Mouse (Mus musculus): ENCODE data around the gene Cd247.

Cd247 gene

GRCm38 (mm10) chr1:165819147-165819546, 30.7 kb downstream of the Cd247 start:
- DNase-seq (ENCODE audit: low spot score), result no peak

DNA sequence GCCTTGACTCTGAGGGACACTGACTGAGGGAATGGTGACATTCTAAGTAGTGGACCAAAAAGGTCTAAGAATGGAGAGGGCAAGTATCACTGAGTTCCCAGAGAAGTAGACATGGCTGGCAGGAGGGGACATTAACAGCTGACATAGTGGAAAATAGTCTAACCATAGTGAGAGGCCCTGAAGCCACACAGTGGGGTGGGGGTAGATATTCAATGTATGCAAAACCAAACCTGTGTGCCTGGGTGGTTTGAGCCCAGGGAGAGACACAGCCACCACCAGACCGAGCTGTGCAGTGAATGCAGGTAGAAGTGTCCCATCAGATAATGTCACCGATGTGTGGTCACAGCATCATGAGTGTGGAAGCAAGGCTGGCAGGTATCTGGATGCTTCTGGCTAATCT, 33.5 kb downstream of the Cd247 start:
- DNase-seq (ENCODE audit: low spot score), result no peak

DNA sequence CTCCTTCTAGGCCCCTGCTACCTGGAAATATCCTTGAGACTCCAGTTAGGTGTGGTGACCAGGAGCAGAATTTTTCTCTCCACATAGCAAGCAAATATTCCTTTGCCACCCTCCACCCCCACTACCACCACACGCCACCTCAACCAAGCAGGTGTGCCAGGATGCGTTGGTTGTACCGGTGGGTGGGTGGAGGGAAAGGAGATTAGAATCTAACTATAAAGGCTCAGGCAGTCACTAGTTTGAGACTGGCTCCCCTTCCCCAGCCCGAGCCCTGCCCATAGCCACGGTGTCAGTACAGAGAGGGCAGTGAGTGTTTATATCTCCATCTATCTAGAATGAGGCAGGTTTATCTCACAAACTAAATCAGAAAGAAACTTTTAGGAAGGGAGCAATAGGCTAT, 39.7 kb downstream of the Cd247 start:
- DNase-seq (ENCODE audit: low spot score), result no peak

DNA sequence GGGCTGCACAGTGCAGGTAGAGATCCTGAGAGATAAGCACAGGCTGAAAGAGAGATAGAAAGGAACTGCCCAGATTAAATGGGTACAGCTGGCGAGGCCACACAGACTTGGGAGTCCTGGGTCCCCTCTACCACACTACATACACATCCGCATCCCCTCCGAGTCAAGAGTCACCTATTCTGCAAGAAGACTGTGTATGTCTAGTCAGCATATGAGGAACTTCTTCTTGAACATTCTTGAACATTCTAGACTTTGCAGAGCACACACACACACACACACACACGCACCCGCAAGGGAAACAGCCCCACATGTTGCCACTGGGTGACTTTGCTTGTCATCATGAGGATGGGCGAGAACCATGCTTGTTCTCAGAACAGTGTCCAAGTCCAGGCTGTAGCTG, 40.1 kb downstream of the Cd247 start:
- DNase-seq (ENCODE audit: low spot score), result no peak

DNA sequence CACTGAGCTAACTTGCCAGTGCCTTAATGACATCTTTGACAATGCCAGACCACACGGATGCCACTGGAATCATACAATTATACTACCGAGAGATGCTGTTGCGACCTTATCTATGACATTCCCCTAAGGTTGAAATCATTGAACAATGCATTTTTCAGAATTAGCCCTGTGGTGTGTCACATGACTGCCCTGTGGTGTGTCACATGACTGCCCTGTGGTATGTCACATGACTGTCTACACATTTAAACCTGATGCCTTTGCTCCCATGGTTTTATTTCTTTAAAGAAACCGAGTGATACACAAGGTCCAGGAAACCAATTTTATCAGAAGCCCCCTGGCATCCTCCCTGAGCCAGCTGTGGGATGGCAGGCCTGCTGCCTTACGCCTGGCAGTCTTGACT, 41.4 kb downstream of the Cd247 start:
- no peak for DNase-seq (ENCODE audit: low spot score)

DNA sequence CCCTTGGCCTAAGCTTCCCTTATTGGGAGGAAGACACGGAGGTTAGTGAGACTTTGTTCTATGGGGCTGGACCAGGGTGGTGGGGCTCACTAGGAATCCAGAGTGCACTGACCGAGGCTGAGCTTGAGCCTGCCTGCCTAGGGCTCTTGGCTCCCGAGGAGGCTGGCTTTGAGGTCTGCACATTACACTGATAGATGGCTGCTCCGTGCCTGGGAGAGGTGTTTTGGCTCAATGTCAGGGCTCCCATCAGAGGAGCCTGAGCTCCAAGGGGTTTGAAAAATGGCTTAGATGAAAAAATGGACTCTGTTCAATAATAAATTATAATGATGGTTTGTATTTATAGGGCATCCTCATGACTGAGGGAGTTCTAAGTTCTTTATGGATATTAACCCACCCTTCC, 44.8 kb downstream of the Cd247 start:
- DNase-seq (ENCODE audit: low spot score), result no peak

DNA sequence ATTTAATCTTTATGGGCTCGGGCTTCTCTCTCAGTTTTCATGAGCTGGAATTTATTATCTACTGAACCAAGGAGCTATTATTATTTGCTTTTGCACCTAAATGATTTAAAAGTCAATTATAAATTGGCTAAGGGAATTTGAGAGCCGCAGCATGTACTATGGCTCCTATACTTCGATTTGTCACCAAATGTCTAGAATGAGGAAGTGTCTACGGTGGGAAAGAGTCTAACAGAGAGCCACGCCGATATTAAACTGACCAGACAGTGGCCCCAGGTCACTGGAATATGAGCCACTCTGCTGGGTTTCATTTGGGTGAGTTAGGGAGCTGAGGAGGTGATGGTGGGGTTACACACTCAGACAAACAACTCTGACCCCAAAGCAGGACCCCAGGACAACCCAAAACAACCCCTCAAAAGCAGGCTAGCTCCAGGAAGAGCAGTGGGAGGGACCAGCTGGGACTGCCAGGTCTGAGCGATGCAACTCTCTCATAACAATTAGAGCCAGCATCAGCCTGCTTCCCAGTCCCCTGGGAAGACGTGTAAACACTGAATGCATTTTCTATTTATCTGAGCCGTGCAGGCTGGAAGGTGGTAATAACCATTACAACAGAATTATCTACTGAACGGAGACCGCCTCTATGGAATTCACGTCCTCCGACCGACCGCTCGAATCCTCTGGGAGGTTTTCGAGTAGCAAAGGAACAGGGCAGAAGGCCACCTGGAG, 45.6 kb downstream of the Cd247 start:
- no peak for DNase-seq (ENCODE audit: low spot score)

GRCm38 (mm10) chr1:165834633-165834975, 46.1 kb downstream of the Cd247 start:
- DNase-seq (ENCODE audit: low spot score), result no peak

DNA sequence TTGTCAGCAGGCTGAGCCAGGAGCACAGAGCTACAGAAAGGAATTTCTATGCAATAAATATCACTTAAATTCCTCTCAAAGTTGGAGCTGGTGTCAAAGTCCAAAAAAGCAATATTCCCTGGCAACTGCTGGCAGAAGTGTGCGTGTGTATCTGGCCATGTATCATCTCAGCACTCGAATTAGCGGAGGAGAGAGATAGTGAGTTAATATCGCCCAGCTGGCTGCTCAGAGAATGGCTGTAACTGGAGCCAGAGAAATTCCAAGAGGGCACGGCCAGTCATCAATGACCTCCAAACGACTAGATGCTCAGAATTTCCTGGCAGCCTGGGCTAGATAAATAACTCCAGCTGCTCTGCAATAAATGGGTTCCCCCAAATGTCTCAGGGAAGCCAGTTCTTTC, 48.0 kb downstream of the Cd247 start:
- DNase-seq (ENCODE audit: low spot score), result peak; percentile 41

DNA sequence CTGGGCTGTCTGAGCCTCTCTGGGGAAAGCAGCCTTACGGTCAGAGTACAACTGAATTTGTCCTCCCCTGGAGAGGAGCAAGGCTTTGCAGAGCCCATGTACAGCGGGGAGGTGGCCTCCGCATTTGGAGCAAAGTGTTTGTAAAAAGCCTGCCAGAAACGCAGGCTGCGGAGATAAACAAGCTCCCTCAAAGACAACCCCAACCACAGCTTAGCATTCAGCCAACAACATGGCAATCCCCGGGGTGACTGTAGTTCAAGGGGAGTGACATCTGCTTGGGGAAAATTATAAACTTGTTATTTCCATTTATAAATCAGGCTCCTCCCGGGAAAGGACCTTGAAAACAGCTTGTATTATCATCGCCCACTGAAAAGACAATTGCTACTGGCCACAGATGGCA, 49.1 kb downstream of the Cd247 start:
- peak; percentile 39 for DNase-seq (ENCODE audit: low spot score)

GRCm38 (mm10) chr1:165839201-165839600, 50.7 kb downstream of the Cd247 start:
- no peak for DNase-seq (ENCODE audit: low spot score)

DNA sequence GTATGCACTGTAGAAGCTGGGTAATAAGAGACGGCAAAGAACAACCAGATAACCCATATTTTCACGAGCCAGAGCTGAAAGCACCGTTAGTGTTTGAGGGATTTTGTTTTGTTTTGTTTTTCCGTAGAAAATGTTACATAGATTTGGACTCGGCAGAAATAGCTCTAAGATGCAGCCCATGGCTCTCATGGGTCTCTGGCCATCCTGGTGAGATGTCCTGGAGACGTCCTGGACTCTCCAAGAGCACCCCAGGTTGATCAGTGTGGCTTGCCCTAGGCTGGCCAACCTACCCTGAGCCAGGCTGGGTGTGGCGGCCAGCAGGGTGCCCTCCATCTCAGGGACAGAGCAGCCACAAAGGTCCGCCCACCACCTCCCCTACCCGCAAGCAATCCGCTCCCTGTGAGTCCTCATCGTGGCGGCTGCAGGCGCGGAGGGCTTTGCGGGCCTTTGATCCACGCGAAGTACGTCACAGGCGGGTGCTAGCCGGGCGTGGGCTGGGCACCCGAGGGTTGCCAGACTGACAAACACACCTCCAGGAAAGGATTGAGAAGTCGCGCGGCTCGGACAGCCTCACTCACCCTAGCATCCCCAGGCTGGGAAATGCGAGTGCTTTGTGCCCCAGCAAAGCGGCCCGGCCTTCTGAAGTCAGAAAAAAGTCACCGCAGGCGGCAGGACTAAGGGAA, 52.2 kb downstream of the Cd247 start:
- DNase-seq (ENCODE audit: low spot score), result no peak

DNA sequence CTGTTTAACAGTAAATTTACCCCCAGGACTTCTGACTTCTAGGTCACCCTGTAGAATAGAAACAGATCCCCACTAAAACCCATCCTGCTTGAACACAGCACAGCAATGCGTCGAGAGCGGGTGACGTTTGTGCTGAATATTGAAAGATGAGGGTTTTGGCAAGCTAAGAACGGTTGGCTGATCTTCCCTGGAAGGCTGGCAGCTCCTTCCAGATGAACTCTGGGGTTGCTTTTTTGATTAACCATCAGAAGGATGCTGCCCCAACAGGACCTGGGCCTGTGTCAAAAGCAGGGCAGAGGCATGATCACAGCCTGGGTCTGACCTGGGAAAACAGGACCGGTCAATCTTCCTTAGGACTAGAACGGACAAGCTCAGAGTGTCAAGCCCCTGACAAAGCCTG, 53.7 kb downstream of the Cd247 start:
- no peak for DNase-seq (ENCODE audit: low spot score)

GRCm38 (mm10) chr1:165843586-165843985, 55.1 kb downstream of the Cd247 start:
- DNase-seq (ENCODE audit: low spot score), result no peak

- DNase-seq (ENCODE audit: low spot score), result no peak
Observed at GRCm38 (mm10) chr1:165844466-165844951, 56.0 kb downstream of the Cd247 start.

DNA sequence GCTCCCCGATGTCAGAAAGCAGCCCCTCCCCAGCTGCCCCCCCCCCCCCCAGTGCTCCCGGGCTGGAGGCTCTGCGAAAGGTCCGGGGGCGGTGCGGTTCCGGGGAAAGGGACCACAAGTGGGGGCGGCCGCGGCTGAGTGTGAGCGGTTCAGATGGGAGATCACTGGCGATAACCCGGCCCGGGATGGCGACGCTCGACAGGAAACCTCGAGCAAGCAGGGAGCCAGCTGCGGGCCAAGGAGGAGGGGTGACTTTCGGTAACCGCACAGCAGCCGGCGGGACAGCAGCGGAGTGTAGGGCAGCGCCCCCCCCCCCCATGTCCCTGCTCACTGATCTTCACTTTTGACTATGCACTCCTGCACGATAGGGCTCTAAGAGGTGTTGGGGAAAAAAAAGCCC, 56.5 kb downstream of the Cd247 start:
- DNase-seq (ENCODE audit: low spot score), result no peak

DNA sequence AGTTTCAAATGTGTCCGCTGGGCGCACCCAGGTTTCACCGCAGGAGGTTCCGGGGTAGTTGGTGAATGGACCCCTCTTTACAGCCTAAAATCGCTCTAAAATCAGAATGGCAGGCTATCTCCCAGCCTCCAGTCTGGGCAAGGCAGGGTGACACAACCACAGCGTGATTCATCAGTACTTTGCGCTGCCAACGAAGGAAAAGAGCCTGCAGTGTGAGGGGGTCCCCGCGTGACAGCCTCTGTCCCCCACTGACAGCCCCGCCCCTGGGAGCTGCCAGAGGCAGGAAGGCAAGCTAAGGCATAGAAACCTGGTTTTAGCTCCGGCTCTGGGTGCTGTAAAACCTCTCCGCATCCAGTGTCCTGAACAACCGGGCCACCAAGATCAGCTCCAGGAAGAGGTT, 56.9 kb downstream of the Cd247 start:
- DNase-seq (ENCODE audit: low spot score), result no peak

DNA sequence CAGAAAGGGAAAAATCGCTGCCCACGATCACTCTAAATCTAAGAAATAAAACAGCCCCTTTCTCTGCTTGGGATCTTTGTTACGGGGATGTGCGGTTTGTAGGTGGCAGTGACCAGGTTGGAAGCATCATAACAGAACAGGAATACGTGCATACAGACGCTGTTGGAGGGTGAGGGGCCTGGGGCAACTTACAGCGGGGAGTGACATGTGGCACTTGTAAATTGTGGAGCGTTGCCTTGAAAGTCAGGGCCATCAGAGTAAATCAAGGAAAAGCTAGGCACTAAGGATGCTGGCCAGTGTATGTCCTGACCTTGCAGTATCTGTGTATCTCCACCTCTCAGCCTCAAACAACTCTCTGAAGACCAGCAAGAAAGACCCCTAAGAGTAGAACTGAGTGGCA, 59.9 kb downstream of the Cd247 start:
- DNase-seq (ENCODE audit: low spot score), result no peak

DNA sequence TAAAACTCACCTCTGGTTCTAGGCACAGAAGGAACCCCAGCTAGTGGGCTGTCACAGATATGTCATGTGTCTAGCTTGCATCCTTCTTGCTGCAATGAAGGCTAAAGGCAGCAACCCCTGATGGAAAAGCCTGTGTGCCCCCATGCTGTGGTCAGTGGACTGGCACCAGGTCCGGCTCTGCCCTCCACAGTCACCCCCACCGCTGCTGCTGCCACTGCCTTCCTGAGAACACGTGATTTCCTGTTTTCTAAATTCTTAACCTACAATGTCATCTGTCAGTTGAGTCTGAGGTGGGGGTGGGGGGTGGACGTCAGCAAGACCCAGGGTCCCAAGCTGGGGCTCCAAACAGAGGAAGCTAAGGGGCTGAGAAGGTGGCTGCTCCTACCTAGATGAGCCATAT, 60.4 kb downstream of the Cd247 start:
- no peak for DNase-seq (ENCODE audit: low spot score)

GRCm38 (mm10) chr1:165849458-165850445, 61.3 kb downstream of the Cd247 start:
- no peak for DNase-seq (ENCODE audit: low spot score)

DNA sequence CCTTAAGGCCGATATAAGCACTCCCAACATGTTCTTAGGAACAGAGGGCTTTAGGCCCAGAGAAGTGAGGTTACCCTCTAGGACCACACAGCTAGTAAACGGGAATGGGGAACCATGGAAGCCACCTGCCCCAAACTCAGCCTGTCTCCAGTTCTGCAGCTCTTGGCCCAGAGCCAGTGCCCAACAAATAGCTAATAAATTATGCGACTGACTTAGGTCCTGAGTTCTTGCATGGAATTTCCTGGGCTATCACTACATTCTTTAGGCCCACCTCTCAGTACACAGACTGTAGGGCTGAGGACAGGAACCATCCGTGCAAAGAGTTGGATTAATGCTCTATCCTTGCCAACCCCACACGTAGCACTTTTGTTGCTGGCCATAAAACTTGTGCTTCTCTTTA, 63.6 kb downstream of the Cd247 start:
- no peak for DNase-seq (ENCODE audit: low spot score)

GRCm38 (mm10) chr1:165853131-165853721, 64.7 kb downstream of the Cd247 start:
- no peak for DNase-seq (ENCODE audit: low spot score)
